In genomic region chr15:79927637-79928122, GRCm38 (mm10) we compare ENCODE assay signal across 8 mouse cellular contexts. TPM values are rescaled to one million over a fixed set of nuclear protein-coding genes. Genes with fewer than 3 reads are reported as not detected.
DNase-seq lines count a peak whose midpoint lies in the region; ATAC-seq and TF ChIP-seq lines count a peak whose summit lies in the region.

No protein-coding gene starts in this region.

- H3K27me3 ChIP-seq in CH12.LX (replicated peaks) = no peaks in the 10 kb centered on the region
- H3K27me3 ChIP-seq in forebrain, embryonic 11.5 days (ENCODE audit: control insufficient read depth, insufficient read depth, low read length) = peaks cover 3% of the 10 kb centered on the region; the same call in 1 of the 2 replicates
- peaks cover 12% of the 10 kb centered on the region for H3K27me3 ChIP-seq in heart, embryonic 16.5 days (ENCODE audit: control insufficient read depth, insufficient read depth, low read length)
- H3K27me3 ChIP-seq in liver, embryonic 14.5 days (ENCODE audit: control insufficient read depth, insufficient read depth, low read length) = peaks cover 6% of the 10 kb centered on the region
- peaks cover under 1% of the 10 kb centered on the region for H3K27me3 ChIP-seq in stomach, embryonic 15.5 days (replicated peaks)

- H3K36me3 ChIP-seq in CH12.LX (replicated peaks in 1 of 2; ENCODE audit: control insufficient read depth in 1 of 2, insufficient read depth in 1 of 2, low read length in 1 of 2) = peaks cover 31 to 56% of the 10 kb centered on the region in 2 experiments
- H3K36me3 ChIP-seq in forebrain, embryonic 11.5 days (ENCODE audit: control insufficient read depth, insufficient read depth, low read length) = no peaks in the 10 kb centered on the region
- H3K36me3 ChIP-seq in heart, embryonic 16.5 days (ENCODE audit: control insufficient read depth, insufficient read depth) = no peaks in the 10 kb centered on the region
- H3K36me3 ChIP-seq in liver, embryonic 14.5 days (replicated peaks; ENCODE audit: control insufficient read depth, insufficient read depth, low read depth) = no peaks in the 10 kb centered on the region
- H3K36me3 ChIP-seq in stomach, embryonic 15.5 days = no peaks in the 10 kb centered on the region

- TF ChIP-seq EP300 in CH12.LX (IDR thresholded peaks at IDR 0.05; ENCODE audit: low read length) = no peak
- peak; percentile 85 for TF ChIP-seq EP300 in liver, embryonic 14.5 days (IDR thresholded peaks at IDR 0.05; ENCODE audit: low read depth)

- peaks cover under 1% of the 10 kb centered on the region for H3K9me3 ChIP-seq in CH12.LX (replicated peaks; ENCODE audit: low read length)
- H3K9me3 ChIP-seq in forebrain, embryonic 11.5 days (ENCODE audit: control insufficient read depth, low read length) = no peaks in the 10 kb centered on the region
- H3K9me3 ChIP-seq in heart, embryonic 16.5 days (replicated peaks; ENCODE audit: control insufficient read depth, low read length) = no peaks in the 10 kb centered on the region
- H3K9me3 ChIP-seq in liver, embryonic 14.5 days (ENCODE audit: control insufficient read depth, low read length) = no peaks in the 10 kb centered on the region
- H3K9me3 ChIP-seq in stomach, embryonic 15.5 days = no peaks in the 10 kb centered on the region

- peak overlapping the region; percentile 36 for H3K9ac ChIP-seq in CH12.LX (ENCODE audit: insufficient read depth, low read depth)
- peak overlapping the region; percentile 57 for H3K9ac ChIP-seq in forebrain, embryonic 11.5 days (ENCODE audit: low read length)
- H3K9ac ChIP-seq in heart, embryonic 16.5 days (ENCODE audit: low read length) = peak overlapping the region; percentile 74
- H3K9ac ChIP-seq in liver, embryonic 14.5 days (replicated peaks) = peak overlapping the region; percentile 84
- no peak overlapping the region for H3K9ac ChIP-seq in stomach, embryonic 15.5 days

- DNase-seq in CH12.LX (ENCODE audit: extremely low read depth) = peak; percentile 82
- peak; percentile 94 for DNase-seq in c-Kit-positive CD71-positive TER-119-positive erythroid progenitor cells, embryonic 14.5 days (ENCODE audit: low spot score)
- peak; percentile 87 for DNase-seq in forebrain, embryonic 11.5 days (ENCODE audit: low spot score)
- peak; percentile 98 to 100 for DNase-seq in kidney, postnatal 36 days
- peak; percentile 94 to 96 (median 95) for DNase-seq in liver, embryonic 14.5 days (ENCODE audit: low read depth in 3 of 3, low spot score in 3 of 3)
- DNase-seq in neural tube, embryonic 10.5 days (ENCODE audit: extremely low spot score, low spot score) = peak; percentile 82

- under 1% methylated on average over 29 of the region's 29 CpGs for WGBS in forebrain, embryonic 11.5 days
- under 1% methylated on average over 29 of the region's 29 CpGs for WGBS in heart, embryonic 16.5 days
- WGBS in liver, embryonic 14.5 days (ENCODE audit: insufficient replicate concordance) = 0% methylated on average over 29 of the region's 29 CpGs
- WGBS in stomach, embryonic 15.5 days = under 1% methylated on average over 29 of the region's 29 CpGs

- ATAC-seq in forebrain, embryonic 11.5 days (replicated peaks; ENCODE audit: low FRiP score) = peak; percentile 75
- ATAC-seq in heart, embryonic 16.5 days (replicated peaks; ENCODE audit: extremely low read depth, insufficient read depth, low FRiP score) = peak; percentile 78
- ATAC-seq in liver, embryonic 14.5 days (ENCODE audit: insufficient read depth) = peak; percentile 90
- ATAC-seq in stomach, embryonic 15.5 days (ENCODE audit: insufficient read depth, low FRiP score, low read depth) = peak; percentile 84

- peak overlapping the region; percentile 81 for H3K4me2 ChIP-seq in CH12.LX (ENCODE audit: insufficient read depth, low read depth, poor library complexity, severe bottlenecking)
- peak overlapping the region; percentile 87 for H3K4me2 ChIP-seq in forebrain, embryonic 11.5 days (ENCODE audit: low read depth, low read length, severe bottlenecking)
- peak overlapping the region; percentile 76 for H3K4me2 ChIP-seq in heart, embryonic 16.5 days (ENCODE audit: low read depth, low read length)
- H3K4me2 ChIP-seq in liver, embryonic 14.5 days (ENCODE audit: low read depth) = peak overlapping the region; percentile 96
- peak overlapping the region; percentile 78 for H3K4me2 ChIP-seq in stomach, embryonic 15.5 days

- H3K4me1 ChIP-seq in CH12.LX (ENCODE audit: control insufficient read depth in 1 of 2, insufficient read depth in 2 of 2) = peaks cover 11 to 50% of the 10 kb centered on the region in 2 experiments
- peaks cover 4% of the 10 kb centered on the region; the same call in 1 of the 2 replicates for H3K4me1 ChIP-seq in forebrain, embryonic 11.5 days (replicated peaks; ENCODE audit: control insufficient read depth, insufficient read depth, low read length)
- H3K4me1 ChIP-seq in heart, embryonic 16.5 days (ENCODE audit: control insufficient read depth, insufficient read depth, low read length) = peaks cover 14% of the 10 kb centered on the region
- H3K4me1 ChIP-seq in liver, embryonic 14.5 days (replicated peaks; ENCODE audit: control insufficient read depth in 2 of 2, insufficient read depth in 2 of 2, low read length in 1 of 2) = peaks cover 24 to 28% of the 10 kb centered on the region in 2 experiments
- H3K4me1 ChIP-seq in stomach, embryonic 15.5 days = peaks cover 21% of the 10 kb centered on the region

- in situ Hi-C loops in CH12.LX (cut with MboI; ENCODE audit: low pct_ligation_motif_present, low pct_unique_long_range_greater_than_20kb, low sequenced_read_pairs) = no loop called here

- H3K4me3 ChIP-seq in CH12.LX (replicated peaks in 1 of 3; ENCODE audit: low read depth in 2 of 3, low read length in 2 of 3, poor library complexity in 1 of 3) = peak overlapping the region; percentile 13 to 55 (median 41)
- H3K4me3 ChIP-seq in forebrain, embryonic 11.5 days (ENCODE audit: low read depth, low read length) = peak overlapping the region; percentile 52
- peak overlapping the region; percentile 68 for H3K4me3 ChIP-seq in heart, embryonic 16.5 days (ENCODE audit: low read length)
- peak overlapping the region; percentile 55 to 63 for H3K4me3 ChIP-seq in liver, embryonic 14.5 days (ENCODE audit: insufficient read depth in 1 of 2, low read depth in 2 of 2, low read length in 2 of 2)
- H3K4me3 ChIP-seq in stomach, embryonic 15.5 days (replicated peaks) = peak overlapping the region; percentile 55

- no peaks in the 10 kb centered on the region for H3K79me2 ChIP-seq in CH12.LX (replicated peaks; ENCODE audit: control insufficient read depth, extremely low read depth, insufficient read depth, poor library complexity, severe bottlenecking)

- TF ChIP-seq RAD21 in CH12.LX (IDR thresholded peaks at IDR 0.05; ENCODE audit: low read depth, low read length) = no peak

- dilution Hi-C loops in CH12.LX (cut with MboI; ENCODE audit: extremely low pct_ligation_motif_present, extremely low pct_unique_long_range_greater_than_20kb, low sequenced_read_pairs) = no loop called here

- H3K27ac ChIP-seq in CH12.LX (ENCODE audit: insufficient read depth, low read depth) = peak overlapping the region; percentile 23; the same call in 1 of the 2 replicates
- H3K27ac ChIP-seq in forebrain, embryonic 11.5 days (ENCODE audit: low read depth, low read length) = peak overlapping the region; percentile 10; the same call in 1 of the 2 replicates
- H3K27ac ChIP-seq in heart, embryonic 16.5 days (ENCODE audit: low read length) = peak overlapping the region; percentile 23; the same call in 1 of the 2 replicates
- H3K27ac ChIP-seq in liver, embryonic 14.5 days = peak overlapping the region; percentile 97
- peak overlapping the region; percentile 74 for H3K27ac ChIP-seq in stomach, embryonic 15.5 days

- no peak for TF ChIP-seq POLR2A in CH12.LX (IDR thresholded peaks at IDR 0.05; ENCODE audit: low read depth, low read length)

- no peak for TF ChIP-seq CTCF in CH12.LX (conservative IDR thresholded peaks at IDR 0.05 in 1 of 2, IDR thresholded peaks at IDR 0.05 in 1 of 2; ENCODE audit: low read depth in 2 of 2, low read length in 2 of 2)
- TF ChIP-seq CTCF in liver, embryonic 14.5 days (IDR thresholded peaks at IDR 0.05; ENCODE audit: low read depth) = no peak

TF ChIP-seq in CH12.LX, 34 proteins besides CTCF, POLR2A, EP300 and RAD21 (continues in another document):
- TF ChIP-seq NRF1 (IDR thresholded peaks at IDR 0.05; ENCODE audit: low read depth, low read length) (peak; percentile 75), USF2 (conservative IDR thresholded peaks at IDR 0.05; ENCODE audit: low read depth, low read length) (peak; percentile 87), SIN3A (IDR thresholded peaks at IDR 0.05; ENCODE audit: low read length) (peak; percentile 59; the same call in 1 of the 2 replicates), BHLHE40 (IDR thresholded peaks at IDR 0.05; ENCODE audit: low read depth, low read length) (peak; percentile 60), MXI1 (IDR thresholded peaks at IDR 0.05; ENCODE audit: low read depth, low read length) (peak; percentile 43), USF1 (IDR thresholded peaks at IDR 0.05; ENCODE audit: low read depth, low read length) (peak; percentile 92), POLR2AphosphoS2 (IDR thresholded peaks at IDR 0.05; ENCODE audit: low read depth, low read length) (no peak), MAX (IDR thresholded peaks at IDR 0.05; ENCODE audit: low read length) (peak; percentile 93), CHD1 (IDR thresholded peaks at IDR 0.05; ENCODE audit: low read depth, low read length) (no peak), E2F4 (IDR thresholded peaks at IDR 0.05; ENCODE audit: insufficient replicate concordance, low read depth, low read length) (no peak)

RNA-seq across cellular contexts. Expression of gene Apobec3, which starts 36.2 kb away (rescaled TPM):
- total RNA-seq in CH12.LX (2012; rRNA removed) (3.9 and 4.7 TPM in 2 replicates), CH12.LX (2014; rRNA removed) (8.7 and 10.4 TPM in 2 replicates)
- polyA plus RNA-seq in CH12.LX (2012; ENCODE audit: insufficient read length, low read depth) = 94.3 and 98.5 TPM in 2 replicates
- polyA plus RNA-seq in forebrain, embryonic 11.5 days (2014; fragmentation: Nextera tagmentation; extraction: Ambion mirVana) = 10.0 and 10.6 TPM in 2 replicates
- 25.1 and 40.7 TPM in 2 replicates for polyA plus RNA-seq in heart, embryonic 16.5 days (2015; fragmentation: Nextera tagmentation; extraction: Ambion mirVana)
- 23.5 and 29.8 TPM in 2 replicates for polyA plus RNA-seq in liver, embryonic 14.5 days (2012; rRNA removed)
- polyA plus RNA-seq in liver, embryonic 14.5 days (2014; fragmentation: Nextera tagmentation; extraction: Ambion mirVana) = 34.3 and 35.9 TPM in 2 replicates
- polyA plus RNA-seq in stomach, embryonic 15.5 days (2015; fragmentation: Nextera tagmentation; extraction: Ambion mirVana) = 22.4 and 26.5 TPM in 2 replicates

RNA-seq across cellular contexts. Expression of gene Cbx7, which starts 43.2 kb away (rescaled TPM):
- 10.0 and 12.1 TPM in 2 replicates for total RNA-seq in CH12.LX (2012; rRNA removed)
- 5.6 and 8.1 TPM in 2 replicates for total RNA-seq in CH12.LX (2014; rRNA removed)
- polyA plus RNA-seq in CH12.LX (2012; ENCODE audit: insufficient read length, low read depth) = 12.4 and 14.7 TPM in 2 replicates
- polyA plus RNA-seq in forebrain, embryonic 11.5 days (2014; fragmentation: Nextera tagmentation; extraction: Ambion mirVana) = 2.5 and 3.3 TPM in 2 replicates
- polyA plus RNA-seq in heart, embryonic 16.5 days (2015; fragmentation: Nextera tagmentation; extraction: Ambion mirVana) = 1.4 and 1.7 TPM in 2 replicates
- 2.5 and 2.6 TPM in 2 replicates for polyA plus RNA-seq in liver, embryonic 14.5 days (2012; rRNA removed)
- polyA plus RNA-seq in liver, embryonic 14.5 days (2014; fragmentation: Nextera tagmentation; extraction: Ambion mirVana) = 0.62 and 1.3 TPM in 2 replicates
- polyA plus RNA-seq in stomach, embryonic 15.5 days (2015; fragmentation: Nextera tagmentation; extraction: Ambion mirVana) = 4.9 and 5.6 TPM in 2 replicates

Comparison
In these comparisons a context has a peak if more than half of its experiments do, and no peak if none do; other contexts are left out.
1. Peak in every context shown above with its lines: DNase-seq, ATAC-seq, H3K4me3 ChIP-seq and H3K27ac ChIP-seq.
2. H3K27ac ChIP-seq: peak in every context shown above with its lines; median percentile 97 in liver, embryonic 14.5 days; 74 in stomach, embryonic 15.5 days; 23 in CH12.LX; 23 in heart, embryonic 16.5 days; 10 in forebrain, embryonic 11.5 days.